Mouse (Mus musculus) ES-E14 (cell line): ENCODE results near the gene Gm43552. TPM values are rescaled to one million over a fixed set of nuclear protein-coding genes. Genes with fewer than 3 reads are reported as not detected.

ENCODE experiments used
- DNase-seq: peaks from one replicate; pipeline ENCODE4 v3.0.0-alpha.2; 2013; ENCODE audit warnings: low read depth, low spot score
- H3K27ac ChIP-seq: 2 replicates; pipeline ENCODE4 v1.5.1; 2012; ENCODE audit warnings: low read depth, mild to moderate bottlenecking, low read length, moderate library complexity, mixed read lengths; ENCODE audit not compliant: poor library complexity, insufficient read depth, severe bottlenecking
- H3K36me3 ChIP-seq: 2 replicates; pipeline ENCODE4 v1.6.1; 2012; ENCODE audit warnings: mild to moderate bottlenecking, low read length, moderate library complexity, mixed read lengths; ENCODE audit not compliant: control insufficient read depth, poor library complexity, insufficient read depth, severe bottlenecking
- H3K4me1 ChIP-seq, 2 experiments: fragments of 150-350 bp in 1 of 2; sonication (generic) in 1 of 2; 2 replicates each; pipeline ENCODE4 v1.6.1; 2012; ENCODE audit warnings: low read length in 2 of 2, mild to moderate bottlenecking in 1 of 2, mixed read lengths in 1 of 2; ENCODE audit not compliant: control insufficient read depth in 2 of 2, insufficient read depth in 2 of 2, poor library complexity in 1 of 2
- H3K4me3 ChIP-seq, 2 experiments: fragments of 150-350 bp in 1 of 2; sonication (generic) in 1 of 2; 2 replicates each; pipeline ENCODE4 v1.5.1; 2012; ENCODE audit warnings: low read length in 2 of 2, low read depth in 1 of 2, mild to moderate bottlenecking in 1 of 2, mixed read lengths in 1 of 2; ENCODE audit not compliant: insufficient read depth in 1 of 2, poor library complexity in 1 of 2, severe bottlenecking in 1 of 2
- H3K9ac ChIP-seq: 2 replicates; pipeline ENCODE4 v1.6.1; 2012; ENCODE audit warnings: low read depth, mild to moderate bottlenecking, low read length, mixed read lengths; ENCODE audit not compliant: poor library complexity, insufficient read depth, severe bottlenecking
- H3K9me3 ChIP-seq: fragments of 150-350 bp; sonication (generic); 2 replicates; pipeline ENCODE4 v1.6.1; 2012; ENCODE audit warnings: low read depth, mild to moderate bottlenecking, low read length; ENCODE audit not compliant: control insufficient read depth, insufficient read depth
- CHD2 ChIP-seq: IDR thresholded peaks from 2 replicates; pipeline ENCODE4 v1.6.1; 2014; ENCODE audit warnings: mild to moderate bottlenecking, low read depth, low read length, inconsistent platforms
- HCFC1 ChIP-seq: IDR thresholded peaks from 2 replicates; pipeline ENCODE4 v1.6.1; 2012; ENCODE audit warnings: low read length, inconsistent platforms, borderline replicate concordance; ENCODE audit not compliant: insufficient read depth
- MAFK ChIP-seq: IDR thresholded peaks from 2 replicates; pipeline ENCODE4 v1.6.1; 2014; ENCODE audit warnings: mild to moderate bottlenecking, low read depth, low read length, inconsistent platforms; ENCODE audit not compliant: insufficient read depth
- ZC3H11A ChIP-seq: IDR thresholded peaks from 2 replicates; pipeline ENCODE4 v1.6.1; 2012; ENCODE audit warnings: low read depth, mild to moderate bottlenecking, inconsistent platforms, low read length, borderline replicate concordance
- ZNF384 ChIP-seq: IDR thresholded peaks from 2 replicates; pipeline ENCODE4 v1.6.1; 2012; ENCODE audit warnings: low read depth, low read length, inconsistent platforms
- in situ Hi-C, 2 experiments: fragments of 600-800 bp; cut with MboI; formaldehyde crosslinking; loops; one replicate each; pipeline ENCODE4 v1.15.1; 2025; ENCODE audit warnings: low sequenced_read_pairs in 2 of 2, inconsistent platforms in 1 of 2; ENCODE audit not compliant: unreplicated experiment in 2 of 2
- total RNA-seq: library from RNA; depleted of rRNA; stranded (reverse); fragments of 300-350 nt; gene quantifications from 2 replicates; pipeline ENCODE4 v1.2.3, GENCODE M21; 2012

The Gm43552 gene
- total RNA-seq, 1 experiment: not detected

GRCm38 (mm10) chr5:65521803-65522202 lies 29.2 kb upstream of the Gm43552 start:
- H3K9ac ChIP-seq: no peak overlapping the region
- in situ Hi-C loops: no loop called here
- H3K9me3 ChIP-seq: no peaks in the 10 kb centered on the region
- H3K4me1 ChIP-seq: peaks cover 5 to 11% of the 10 kb centered on the region in 2 experiments; a peak in 3 of 4 replicates
- no peak overlapping the region for H3K27ac ChIP-seq
- TF ChIP-seq MAFK: no peak
- TF ChIP-seq ZC3H11A: no peak
- no peak for TF ChIP-seq CHD2
- no peak for TF ChIP-seq HCFC1
- TF ChIP-seq ZNF384: no peak
- DNase-seq: no peak
- no peak overlapping the region for H3K4me3 ChIP-seq
- no peaks in the 10 kb centered on the region for H3K36me3 ChIP-seq

GRCm38 (mm10) chr5:65514635-65515278 lies 22.1 kb upstream of the Gm43552 start:
- DNase-seq: no peak
- no peak for TF ChIP-seq HCFC1
- no peak for TF ChIP-seq ZNF384
- TF ChIP-seq CHD2: no peak
- no peak for TF ChIP-seq MAFK
- no peak for TF ChIP-seq ZC3H11A

GRCm38 (mm10) chr5:65513506-65513905 lies 20.9 kb upstream of the Gm43552 start:
- no peak overlapping the region for H3K27ac ChIP-seq
- in situ Hi-C loops: no loop called here
- no peaks in the 10 kb centered on the region for H3K4me1 ChIP-seq
- no peak for DNase-seq
- no peak overlapping the region for H3K4me3 ChIP-seq
- no peaks in the 10 kb centered on the region for H3K36me3 ChIP-seq
- no peaks in the 10 kb centered on the region for H3K9me3 ChIP-seq
- no peak overlapping the region for H3K9ac ChIP-seq
- no peak for TF ChIP-seq MAFK
- TF ChIP-seq ZC3H11A: no peak

More at GRCm38 (mm10) chr5:65514635-65515278, 22.1 kb upstream of the Gm43552 start:
- H3K36me3 ChIP-seq: no peaks in the 10 kb centered on the region
- no peak overlapping the region for H3K27ac ChIP-seq
- in situ Hi-C loops: no loop called here
- H3K4me3 ChIP-seq: no peak overlapping the region
- no peaks in the 10 kb centered on the region for H3K9me3 ChIP-seq
- H3K4me1 ChIP-seq: no peaks in the 10 kb centered on the region
- no peak overlapping the region for H3K9ac ChIP-seq

DNA sequence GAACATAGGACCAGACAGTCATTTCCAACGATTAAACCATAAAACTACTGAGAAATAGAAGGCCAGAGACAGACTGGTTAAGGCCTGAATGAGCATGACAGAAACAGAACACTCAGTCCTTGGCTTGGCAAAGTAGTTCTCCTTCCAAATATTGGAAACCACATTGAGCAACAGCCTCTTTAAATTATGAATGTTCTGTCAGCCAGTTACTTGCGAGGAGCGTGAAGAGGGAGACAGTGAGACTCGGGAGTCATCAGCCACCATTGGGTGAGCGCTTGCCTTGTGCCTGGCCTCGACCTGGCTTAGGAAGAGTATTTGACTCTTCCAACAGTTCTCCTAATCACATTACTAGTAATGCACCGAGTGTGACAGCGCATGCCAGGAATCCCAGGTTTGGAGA lies 15.8 kb upstream of the Gm43552 start:
- peaks cover 2 to 4% of the 10 kb centered on the region in 2 experiments; a peak in 1 of 4 replicates for H3K4me1 ChIP-seq
- in situ Hi-C loops: no loop called here
- no peak for TF ChIP-seq CHD2
- no peak for DNase-seq
- H3K4me3 ChIP-seq: no peak overlapping the region
- H3K9ac ChIP-seq: no peak overlapping the region
- H3K36me3 ChIP-seq: no peaks in the 10 kb centered on the region
- no peaks in the 10 kb centered on the region for H3K9me3 ChIP-seq
- H3K27ac ChIP-seq: no peak overlapping the region

DNA sequence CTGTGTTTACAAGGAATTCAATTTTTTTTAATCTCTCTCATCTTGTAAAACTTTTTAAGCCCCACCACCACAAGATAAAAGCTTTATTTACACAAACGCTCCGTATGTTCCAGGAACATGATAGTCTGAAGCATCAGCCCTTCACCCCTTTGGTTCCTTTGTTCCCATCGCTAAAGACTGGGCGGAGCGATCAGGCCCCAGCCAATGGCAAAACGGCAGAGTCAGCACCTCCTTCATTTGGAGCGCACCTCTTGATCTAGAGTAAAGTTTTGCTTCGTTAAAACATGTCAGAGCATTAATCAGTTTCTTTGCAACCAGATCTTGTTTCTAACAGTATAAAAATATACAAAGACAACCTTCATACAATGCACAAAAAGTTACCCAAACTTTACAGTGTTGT lies 13.2 kb upstream of the Gm43552 start:
- in situ Hi-C loops: no loop called here
- DNase-seq: peak; percentile 27

More for the DNA sequence above, 13.2 kb upstream of the Gm43552 start:
- Histone ChIP-seq H3K4me1 (peaks cover 2 to 4% of the 10 kb centered on the region in 2 experiments; a peak in 1 of 4 replicates), H3K9me3 (no peaks in the 10 kb centered on the region), H3K9ac (no peak overlapping the region), H3K4me3 (no peak overlapping the region), H3K36me3 (no peaks in the 10 kb centered on the region), H3K27ac (no peak overlapping the region)
- no peak for TF ChIP-seq ZNF384
- peak; percentile 76 for TF ChIP-seq MAFK
